Mouse (Mus musculus) MEL (cell line): ENCODE results near the gene Clk3. TPM values are rescaled to one million over a fixed set of nuclear protein-coding genes. Genes with fewer than 3 reads are reported as not detected.
"Not testable (repeated sequence)": the region's sequence is repeated elsewhere in the genome, so short reads cannot be mapped to it uniquely, and the experiment has no call there.

Source experiments
- DNase-seq: peaks from one replicate; pipeline ENCODE4 v3.0.0; 2011; ENCODE audit warnings: low read depth, low spot score
- H3K27ac ChIP-seq: 2 replicates; pipeline ENCODE4 v1.5.1; 2012; ENCODE audit warnings: low read depth, mild to moderate bottlenecking, control low read depth, low read length, moderate library complexity; ENCODE audit not compliant: control insufficient read depth
- H3K27me3 ChIP-seq, 2 experiments: fragments of 150-350 bp in 1 of 2; sonication (generic) in 1 of 2; 2 replicates each; pipeline ENCODE4 v1.6.1; 2012; ENCODE audit warnings: low read length in 2 of 2, mild to moderate bottlenecking in 2 of 2, improper control_type of control experiment in 1 of 2, moderate library complexity in 1 of 2; ENCODE audit not compliant: insufficient read depth in 2 of 2, control insufficient read depth in 1 of 2
- H3K36me3 ChIP-seq, 2 experiments: 2 replicates each; pipeline ENCODE4 v1.6.1; 2012 to 2014; ENCODE audit warnings: low read length in 2 of 2, improper control_type of control experiment in 1 of 2, inconsistent platforms in 1 of 2, mild to moderate bottlenecking in 1 of 2; ENCODE audit not compliant: insufficient read depth in 2 of 2, control insufficient read depth in 1 of 2
- H3K4me1 ChIP-seq, 2 experiments: fragments of 150-350 bp in 1 of 2; sonication (generic) in 1 of 2; 2 replicates each; pipeline ENCODE4 v1.6.1; 2012; ENCODE audit warnings: low read length in 2 of 2, improper control_type of control experiment in 1 of 2, mild to moderate bottlenecking in 1 of 2; ENCODE audit not compliant: insufficient read depth in 2 of 2, control insufficient read depth in 1 of 2
- H3K4me3 ChIP-seq, 2 experiments: fragments of 150-350 bp in 1 of 2; sonication (generic) in 1 of 2; 2 replicates each; pipeline ENCODE4 v1.5.1; 2012; ENCODE audit warnings: low read depth in 2 of 2, low read length in 2 of 2, mild to moderate bottlenecking in 2 of 2, moderate library complexity in 2 of 2, control low read depth in 1 of 2, improper control_type of control experiment in 1 of 2; ENCODE audit not compliant: control insufficient read depth in 1 of 2, insufficient read depth in 1 of 2
- H3K79me2 ChIP-seq: 2 replicates; pipeline ENCODE4 v1.6.1; 2012; ENCODE audit warnings: mild to moderate bottlenecking, low read length, moderate library complexity; ENCODE audit not compliant: control insufficient read depth, poor library complexity, insufficient read depth
- H3K9ac ChIP-seq: 2 replicates; pipeline ENCODE4 v1.6.1; 2012; ENCODE audit warnings: low read depth, mild to moderate bottlenecking, control low read depth, low read length, moderate library complexity; ENCODE audit not compliant: control insufficient read depth, poor library complexity, severe bottlenecking
- H3K9me3 ChIP-seq: fragments of 150-350 bp; sonication (generic); replicated peaks from 2 replicates; pipeline ENCODE4 v1.6.1; 2012; ENCODE audit warnings: mild to moderate bottlenecking, low read length, improper control_type of control experiment, moderate library complexity; ENCODE audit not compliant: insufficient read depth
- CHD1 ChIP-seq: IDR thresholded peaks from 2 replicates; pipeline ENCODE4 v1.6.1; 2012; ENCODE audit warnings: low read depth, mild to moderate bottlenecking, inconsistent platforms, low read length, improper control_type of control experiment
- CHD2 ChIP-seq: IDR thresholded peaks from 2 replicates; pipeline ENCODE4 v1.6.1; 2011; ENCODE audit warnings: low read length, improper control_type of control experiment
- CTCF ChIP-seq, 3 experiments: IDR thresholded peaks in 2 of 3; conservative IDR thresholded peaks in 1 of 3; 2 replicates each; pipeline ENCODE4 v1.5.1; 2011 to 2012; ENCODE audit warnings: low read length in 3 of 3, low read depth in 2 of 3, mild to moderate bottlenecking in 2 of 3, improper control_type of control experiment in 1 of 3, inconsistent platforms in 1 of 3, mixed read lengths in 1 of 3, moderate library complexity in 1 of 3; ENCODE audit not compliant: control insufficient read depth in 1 of 3, insufficient read depth in 1 of 3, poor library complexity in 1 of 3, severe bottlenecking in 1 of 3
- E2F4 ChIP-seq: IDR thresholded peaks from 2 replicates; pipeline ENCODE4 v1.6.1; 2011; ENCODE audit warnings: low read depth, low read length, improper control_type of control experiment, borderline replicate concordance
- ELF1 ChIP-seq: IDR thresholded peaks from 2 replicates; pipeline ENCODE4 v1.6.1; 2014; ENCODE audit warnings: low read depth, mild to moderate bottlenecking, inconsistent platforms, low read length, improper control_type of control experiment, moderate library complexity
- EP300 ChIP-seq, 2 experiments: IDR thresholded peaks; 2 replicates each; pipeline ENCODE4 v1.6.1; 2011; ENCODE audit warnings: improper control_type of control experiment in 2 of 2, low read length in 2 of 2, low read depth in 1 of 2, mild to moderate bottlenecking in 1 of 2
- GABPA ChIP-seq: IDR thresholded peaks from 2 replicates; pipeline ENCODE4 v1.6.1; 2012; ENCODE audit warnings: low read depth, mild to moderate bottlenecking, inconsistent platforms, low read length, improper control_type of control experiment, moderate library complexity
- GATA1 ChIP-seq: IDR thresholded peaks from 2 replicates; pipeline ENCODE4 v1.6.1; 2011; ENCODE audit warnings: low read depth, low read length, improper control_type of control experiment
- JUND ChIP-seq: IDR thresholded peaks from 2 replicates; pipeline ENCODE4 v1.6.1; 2011; ENCODE audit warnings: low read depth, mild to moderate bottlenecking, improper control_type of control experiment, low read length
- KAT2A ChIP-seq: conservative IDR thresholded peaks from 2 replicates; pipeline ENCODE4 v1.6.1; 2012; ENCODE audit warnings: low read depth, low read length, improper control_type of control experiment, inconsistent platforms
- MAFK ChIP-seq: IDR thresholded peaks from 2 replicates; pipeline ENCODE4 v1.6.1; 2011; ENCODE audit warnings: low read depth, mild to moderate bottlenecking, low read length, improper control_type of control experiment, borderline replicate concordance
- MAZ ChIP-seq: IDR thresholded peaks from 2 replicates; pipeline ENCODE4 v1.6.1; 2012; ENCODE audit warnings: low read depth, mild to moderate bottlenecking, inconsistent platforms, low read length, improper control_type of control experiment
- MEF2A ChIP-seq: IDR thresholded peaks from 2 replicates; pipeline ENCODE4 v1.6.1; 2014; ENCODE audit warnings: low read depth, mild to moderate bottlenecking, inconsistent platforms, low read length, improper control_type of control experiment; ENCODE audit not compliant: poor library complexity, insufficient replicate concordance, severe bottlenecking; ENCODE audit errors: extremely low read depth
- MXI1 ChIP-seq: IDR thresholded peaks from 2 replicates; pipeline ENCODE4 v1.6.1; 2011; ENCODE audit warnings: mild to moderate bottlenecking, low read depth, low read length, improper control_type of control experiment
- NRF1 ChIP-seq: IDR thresholded peaks from 2 replicates; pipeline ENCODE4 v1.6.1; 2014; ENCODE audit warnings: low read depth, mild to moderate bottlenecking, inconsistent platforms, low read length, improper control_type of control experiment, moderate library complexity; ENCODE audit not compliant: poor library complexity, insufficient read depth, severe bottlenecking
- POLR2A ChIP-seq, 2 experiments: IDR thresholded peaks; 2 replicates each; pipeline ENCODE4 v1.6.1; 2011 to 2012; ENCODE audit warnings: low read length in 2 of 2, mild to moderate bottlenecking in 2 of 2, control low read depth in 1 of 2, improper control_type of control experiment in 1 of 2, low read depth in 1 of 2, moderate library complexity in 1 of 2; ENCODE audit not compliant: control insufficient read depth in 1 of 2, insufficient read depth in 1 of 2, poor library complexity in 1 of 2
- POLR2AphosphoS2 ChIP-seq: IDR thresholded peaks from 2 replicates; pipeline ENCODE4 v1.6.1; 2011; ENCODE audit warnings: low read length, improper control_type of control experiment
- RAD21 ChIP-seq: IDR thresholded peaks from 2 replicates; pipeline ENCODE4 v1.6.1; 2011; ENCODE audit warnings: mild to moderate bottlenecking, low read depth, low read length, improper control_type of control experiment
- RCOR1 ChIP-seq: IDR thresholded peaks from 2 replicates; pipeline ENCODE4 v1.6.1; 2012; ENCODE audit warnings: low read depth, mild to moderate bottlenecking, inconsistent platforms, low read length, improper control_type of control experiment
- SIN3A ChIP-seq: IDR thresholded peaks from 2 replicates; pipeline ENCODE4 v1.6.1; 2012; ENCODE audit warnings: low read length, improper control_type of control experiment, inconsistent platforms
- SMC3 ChIP-seq: IDR thresholded peaks from 2 replicates; pipeline ENCODE4 v1.6.1; 2011; ENCODE audit warnings: low read depth, low read length, improper control_type of control experiment
- TAL1 ChIP-seq: IDR thresholded peaks from 2 replicates; pipeline ENCODE4 v1.6.1; 2012; ENCODE audit warnings: mild to moderate bottlenecking, inconsistent platforms, low read length, moderate library complexity, mixed read lengths
- TBP ChIP-seq: IDR thresholded peaks from 2 replicates; pipeline ENCODE4 v1.8.0; 2011; ENCODE audit warnings: low read depth, low read length, improper control_type of control experiment
- USF2 ChIP-seq, 2 experiments: IDR thresholded peaks; 2 replicates each; pipeline ENCODE4 v1.6.1; 2011 to 2012; ENCODE audit warnings: improper control_type of control experiment in 2 of 2, low read length in 2 of 2, borderline replicate concordance in 1 of 2, inconsistent platforms in 1 of 2, low read depth in 1 of 2, mild to moderate bottlenecking in 1 of 2; ENCODE audit not compliant: insufficient read depth in 1 of 2
- ZC3H11A ChIP-seq: IDR thresholded peaks from 2 replicates; pipeline ENCODE4 v1.6.1; 2012; ENCODE audit warnings: low read depth, mild to moderate bottlenecking, inconsistent platforms, low read length, improper control_type of control experiment
- ZMIZ1 ChIP-seq: IDR thresholded peaks from 2 replicates; pipeline ENCODE4 v1.6.1; 2012; ENCODE audit warnings: low read depth, mild to moderate bottlenecking, inconsistent platforms, low read length, improper control_type of control experiment, moderate library complexity
- polyA plus RNA-seq, 2 experiments: library from polyadenylated mRNA; stranded (reverse) in 1 of 2; unstranded in 1 of 2; fragments of >175 nt in 1 of 2; fragments of >200 nt in 1 of 2; gene quantifications; 2 replicates each; pipeline versions ENCODE4 v1.2.1 to v1.2.4; 2012; ENCODE audit warnings: low replicate concordance in 2 of 2, low read depth in 1 of 2; ENCODE audit not compliant: insufficient read length in 2 of 2, insufficient read depth in 1 of 2, missing spikeins in 1 of 2
- total RNA-seq: library from RNA; depleted of rRNA; stranded (reverse); fragments of 300-350 nt; gene quantifications from 2 replicates; pipeline ENCODE4 v1.2.3, GENCODE M21; 2012

The Clk3 gene
- total and polyA plus RNA-seq, 3 experiments, result 31.2 to 65.6 TPM; not detected in 1

- Histone ChIP-seq H3K27ac (no peak overlapping the region), H3K36me3 (peaks cover 8 to 18% of the 10 kb centered on the region in 2 experiments), H3K4me1 (peaks cover 0 to 3% of the 10 kb centered on the region in 2 experiments; a peak in 1 of 4 replicates), H3K4me3 (no peak overlapping the region), H3K27me3 (no peaks in the 10 kb centered on the region), H3K9me3 (no peaks in the 10 kb centered on the region), H3K9ac (no peak overlapping the region), H3K79me2 (peaks cover 22% of the 10 kb centered on the region)
- DNase-seq, result peak; percentile 21
- TF ChIP-seq SIN3A (no peak), SMC3 (no peak), CTCF (IDR thresholded peaks at IDR 0.05 in 2 of 3, conservative IDR thresholded peaks at IDR 0.05 in 1 of 3; ENCODE audit: control insufficient read depth in 1 of 3, insufficient read depth in 1 of 3, low read depth in 2 of 3, low read length in 3 of 3, poor library complexity in 1 of 3, severe bottlenecking in 1 of 3) (peak; percentile 40 to 56 (median 49))
Measured at GRCm38 (mm10) chr9:57712194-57712593, 53.5 kb downstream of the Clk3 start.

DNA sequence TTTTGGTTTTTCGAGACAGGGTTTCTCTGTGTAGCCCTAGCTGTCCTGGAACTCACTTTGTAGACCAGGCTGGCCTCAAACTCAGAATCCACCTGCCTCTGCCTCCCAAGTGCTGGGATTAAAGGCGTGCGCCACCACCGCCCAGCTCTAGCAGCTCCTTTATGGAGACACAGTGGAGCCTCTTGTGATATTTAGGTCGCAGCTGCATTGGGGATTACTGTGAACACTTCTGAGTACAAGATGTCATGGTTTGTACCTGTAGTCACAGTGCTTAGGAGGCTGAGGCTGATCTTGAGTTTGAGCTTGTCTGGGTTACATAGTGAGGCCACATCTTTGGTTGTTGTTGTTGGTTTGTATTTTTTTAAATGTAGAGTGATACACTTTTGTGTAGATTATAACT, 55.4 kb downstream of the Clk3 start:
- H3K79me2 ChIP-seq, result peaks cover 22% of the 10 kb centered on the region
- H3K4me1 ChIP-seq, H3K4me3 ChIP-seq, H3K27me3 ChIP-seq, H3K9me3 ChIP-seq, DNase-seq, H3K36me3 ChIP-seq, H3K27ac ChIP-seq, H3K9ac ChIP-seq: not testable (repeated sequence)

DNA sequence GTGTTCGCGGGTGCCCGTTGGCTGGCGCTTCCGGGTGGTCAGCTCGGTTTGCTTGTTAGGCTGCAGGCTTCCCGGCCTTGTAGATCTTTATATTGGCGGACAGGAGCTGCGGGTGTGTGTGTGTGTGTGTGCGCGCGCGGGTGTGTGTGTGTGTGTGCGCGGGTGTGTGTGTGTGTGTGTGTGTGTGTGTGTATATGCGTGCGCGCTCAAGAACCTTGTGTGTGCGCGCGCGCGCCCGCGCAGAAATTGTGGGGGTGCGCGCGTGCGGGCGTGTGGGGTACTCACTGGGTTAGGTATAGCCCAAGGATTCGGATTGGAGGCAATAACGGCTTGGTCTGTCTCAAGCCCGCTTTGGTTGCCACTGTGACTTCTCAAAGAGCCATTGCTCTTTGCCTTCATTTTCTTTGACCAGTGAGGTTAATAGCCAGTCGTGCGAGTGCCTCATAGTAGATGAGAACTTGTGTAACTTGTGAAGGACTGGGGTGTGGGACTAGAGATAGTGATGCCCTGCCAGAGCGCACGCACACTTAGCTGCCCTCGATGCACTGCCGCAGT, 56.9 kb downstream of the Clk3 start:
- H3K4me3 ChIP-seq, result peak overlapping the region; percentile 84 to 91
- H3K4me1 ChIP-seq, result peaks cover 0 to 3% of the 10 kb centered on the region in 2 experiments; a peak in 1 of 4 replicates
- peak overlapping the region; percentile 85 for H3K9ac ChIP-seq
- no peaks in the 10 kb centered on the region for H3K9me3 ChIP-seq
- peaks cover 0 to 1% of the 10 kb centered on the region in 2 experiments; a peak in 1 of 4 replicates for H3K27me3 ChIP-seq
- peak; percentile 84 for DNase-seq
- peaks cover 22% of the 10 kb centered on the region for H3K79me2 ChIP-seq
- H3K36me3 ChIP-seq, result peaks cover 4 to 8% of the 10 kb centered on the region in 2 experiments
- H3K27ac ChIP-seq, result peak overlapping the region; percentile 65
- TF ChIP-seq GATA1 (no peak), MAFK (no peak), ELF1 (no peak), MXI1 (peak; percentile 71; the same call in 1 of the 2 replicates), EP300 (IDR thresholded peaks at IDR 0.05; ENCODE audit: low read depth in 1 of 2, low read length in 2 of 2) (no peak), NRF1 (peak; percentile 58), E2F4 (no peak), TAL1 (no peak), ZMIZ1 (no peak), KAT2A (no peak), POLR2AphosphoS2 (no peak), RCOR1 (no peak), ZC3H11A (no peak), POLR2A (IDR thresholded peaks at IDR 0.05; ENCODE audit: control insufficient read depth in 1 of 2, insufficient read depth in 1 of 2, low read depth in 1 of 2, low read length in 2 of 2, poor library complexity in 1 of 2) (peak in 1 of 2 experiments; percentile 25; a peak in 1 of 4 replicates), MAZ (no peak), GABPA (no peak), CHD2 (no peak), USF2 (IDR thresholded peaks at IDR 0.05; ENCODE audit: borderline replicate concordance in 1 of 2, insufficient read depth in 1 of 2, low read depth in 1 of 2, low read length in 2 of 2) (no peak), JUND (no peak), TBP (0 out of 2 replicates have a peak, but pooled peaks have one; percentile 24), CHD1 (no peak), SMC3 (no peak), RAD21 (no peak), MEF2A (no peak)
